Mouse (Mus musculus): Measurements from ENCODE around the gene Npm1.

The Npm1 gene

GRCm38 (mm10) chr11:33112407-33112806 is 50.6 kb downstream of the Npm1 start:
- no peak for DNase-seq (ENCODE audit: low read depth, low spot score)
- Histone ChIP-seq H3K36me3 (ENCODE audit: control insufficient read depth, insufficient read depth, low read length, poor library complexity, severe bottlenecking) (no peaks in the 10 kb centered on the region), H3K27me3 (ENCODE audit: control insufficient read depth, insufficient read depth, low read length, poor library complexity, severe bottlenecking) (no peaks in the 10 kb centered on the region; the same call in 1 of the 2 replicates)

DNA sequence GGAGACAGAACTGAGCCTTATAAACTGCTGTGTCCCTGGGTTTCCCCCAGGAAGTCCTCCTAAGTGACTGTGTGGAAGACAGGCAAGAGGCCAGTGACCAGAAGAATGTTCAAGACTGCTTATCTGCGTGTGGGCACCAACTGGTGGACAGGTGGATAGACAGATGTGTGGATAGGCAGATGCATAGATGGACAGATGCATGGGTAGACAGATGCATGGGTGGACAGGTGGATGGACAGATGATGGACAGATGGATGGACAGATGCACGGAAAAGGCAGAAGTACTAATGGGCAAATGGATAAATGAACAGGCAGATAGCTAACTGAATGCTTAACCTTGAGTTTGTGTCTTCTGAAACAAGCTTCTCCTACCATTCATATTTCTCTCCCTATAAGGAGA is 52.9 kb downstream of the Npm1 start:
- no peak for DNase-seq (ENCODE audit: low read depth, low spot score)
- Histone ChIP-seq H3K36me3 (ENCODE audit: control insufficient read depth, insufficient read depth, low read length, poor library complexity, severe bottlenecking) (no peaks in the 10 kb centered on the region), H3K27me3 (ENCODE audit: control insufficient read depth, insufficient read depth, low read length, poor library complexity, severe bottlenecking) (no peaks in the 10 kb centered on the region)

DNA sequence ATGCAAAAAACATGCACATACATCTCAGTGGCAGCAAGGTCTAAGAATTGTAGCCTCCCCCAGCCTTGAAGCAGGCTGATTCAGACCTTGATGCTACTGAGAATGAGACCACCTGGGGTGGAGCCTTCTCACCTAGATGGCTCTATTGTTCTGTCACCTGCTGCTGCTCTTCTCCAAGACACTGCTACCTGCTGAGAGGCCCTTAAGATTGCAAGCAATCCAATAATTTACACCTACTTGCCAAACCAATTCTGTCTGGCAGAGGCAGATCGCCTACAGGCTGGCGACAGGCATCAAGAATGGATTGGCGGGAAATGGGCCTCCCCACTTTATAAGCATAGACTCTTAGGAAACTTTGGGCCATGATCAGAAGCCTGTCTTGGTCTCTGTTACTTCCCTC is 55.5 kb downstream of the Npm1 start:
- no peak for DNase-seq (ENCODE audit: low read depth, low spot score)
- no peaks in the 10 kb centered on the region for H3K36me3 ChIP-seq (ENCODE audit: control insufficient read depth, insufficient read depth, low read length, poor library complexity, severe bottlenecking)
- no peaks in the 10 kb centered on the region for H3K27me3 ChIP-seq (ENCODE audit: control insufficient read depth, insufficient read depth, low read length, poor library complexity, severe bottlenecking)

GRCm38 (mm10) chr11:33104911-33105316 is 58.1 kb downstream of the Npm1 start:
- no peaks in the 10 kb centered on the region for H3K36me3 ChIP-seq (ENCODE audit: control insufficient read depth, insufficient read depth, low read length, poor library complexity, severe bottlenecking)
- DNase-seq (ENCODE audit: low read depth, low spot score): no peak
- H3K27me3 ChIP-seq (ENCODE audit: control insufficient read depth, insufficient read depth, low read length, poor library complexity, severe bottlenecking): no peaks in the 10 kb centered on the region

GRCm38 (mm10) chr11:33103291-33103943 is 59.6 kb downstream of the Npm1 start:
- no peak for DNase-seq (ENCODE audit: low read depth, low spot score)
- H3K36me3 ChIP-seq (ENCODE audit: control insufficient read depth, insufficient read depth, low read length, poor library complexity, severe bottlenecking): no peaks in the 10 kb centered on the region
- no peaks in the 10 kb centered on the region for H3K27me3 ChIP-seq (ENCODE audit: control insufficient read depth, insufficient read depth, low read length, poor library complexity, severe bottlenecking)
